Mouse (Mus musculus) intestine, embryonic 16.5 days (tissue): ENCODE data around the gene Klc1. TPM values are rescaled to one million over a fixed set of nuclear protein-coding genes. Genes with fewer than 3 reads are reported as not detected.
A peak's percentile ranks its signal among the peaks of the same experiment; 100 is the strongest.

Experiments used
- ATAC-seq: fragments of 200-750 bp; cut with Nextera tagmentation; 2 replicates; pipeline ENCODE4 v1.8.0; 2017; ENCODE audit warnings: moderate TSS enrichment, moderate library complexity
- H3K27ac ChIP-seq: fragments of 300-500 bp; sonication (generic); 2 replicates; pipeline ENCODE4 v1.5.1; 2014; ENCODE audit warnings: mild to moderate bottlenecking, low read length
- H3K27me3 ChIP-seq: fragments of 300-500 bp; sonication (generic); replicated peaks from 2 replicates; pipeline ENCODE4 v1.6.1; 2014; ENCODE audit warnings: low read length, control low read depth, mixed read lengths; ENCODE audit not compliant: control insufficient read depth, insufficient read depth
- H3K36me3 ChIP-seq: fragments of 300-500 bp; sonication (generic); 2 replicates; pipeline ENCODE4 v1.6.1; 2014; ENCODE audit warnings: low read length, control low read depth; ENCODE audit not compliant: control insufficient read depth, insufficient read depth
- H3K4me1 ChIP-seq: fragments of 300-500 bp; sonication (generic); 2 replicates; pipeline ENCODE4 v1.6.1; 2014; ENCODE audit warnings: low read length, control low read depth, mixed read lengths; ENCODE audit not compliant: control insufficient read depth, insufficient read depth
- H3K4me2 ChIP-seq: fragments of 300-500 bp; sonication (generic); 2 replicates; pipeline ENCODE4 v1.6.1; 2014; ENCODE audit warnings: low read depth, low read length, control low read depth
- H3K4me3 ChIP-seq: fragments of 300-500 bp; sonication (generic); 2 replicates; pipeline ENCODE4 v1.5.1; 2014; ENCODE audit warnings: mild to moderate bottlenecking, low read length
- H3K9ac ChIP-seq: fragments of 300-500 bp; sonication (generic); 2 replicates; pipeline ENCODE4 v1.6.1; 2014; ENCODE audit warnings: low read depth, low read length
- H3K9me3 ChIP-seq: fragments of 300-500 bp; sonication (generic); 2 replicates; pipeline ENCODE4 v1.6.1; 2016; ENCODE audit warnings: low read length, control low read depth; ENCODE audit not compliant: control insufficient read depth
- WGBS: fragments of 180-500 bp; shearing (Covaris S2); extraction: QIAGEN DNeasy Blood & Tissue Kit; methylation state at CpG from one replicate; pipeline ENCODE4 v1.1.7; 2014; 5-methylcytosine and 5-hydroxymethylcytosine counted together
- polyA plus RNA-seq: library from polyadenylated mRNA; unstranded; fragments of >200 nt; fragmentation: Nextera tagmentation; extraction: Ambion mirVana; gene quantifications from 2 replicates; pipeline ENCODE4 v1.2.1, GENCODE M21; 2015

Klc1 gene
- polyA plus RNA-seq, 1 experiment from 2014 or later, result 83.4 TPM

DNA sequence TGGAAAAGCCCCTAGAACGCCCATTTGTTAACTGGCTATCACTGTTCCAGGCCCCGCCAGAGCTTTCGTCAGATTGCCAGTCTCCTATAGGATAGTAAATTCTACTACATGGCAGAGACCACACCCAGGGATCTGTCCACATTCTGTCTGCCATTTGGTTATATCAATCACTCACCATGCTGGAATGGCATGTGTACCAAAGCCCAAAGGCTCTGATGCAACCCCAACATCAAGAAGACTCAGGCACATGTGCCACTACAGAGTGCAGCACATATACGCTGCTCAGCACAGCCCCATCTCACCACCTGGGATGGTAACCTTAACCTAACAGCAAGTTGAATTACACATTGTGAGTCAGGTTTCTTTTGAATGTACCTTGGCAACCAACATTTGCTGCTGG lies 87.3 kb downstream of the Klc1 start:
- no peak overlapping the region for H3K27ac ChIP-seq
- ATAC-seq, result no peak
- H3K27me3 ChIP-seq, result no peaks in the 10 kb centered on the region
- no peak overlapping the region for H3K4me3 ChIP-seq
- H3K4me1 ChIP-seq, result peaks cover 9% of the 10 kb centered on the region; the same call in 1 of the 2 replicates
- no peaks in the 10 kb centered on the region; the same call in 1 of the 2 replicates for H3K36me3 ChIP-seq
- H3K4me2 ChIP-seq, result no peak overlapping the region
- H3K9me3 ChIP-seq, result no peaks in the 10 kb centered on the region
- WGBS, result 92% methylated on average over 4 of the region's 4 CpGs
- no peak overlapping the region for H3K9ac ChIP-seq

- WGBS, result 78% methylated on average over 10 of the region's 10 CpGs
- Histone ChIP-seq H3K4me3 (no peak overlapping the region), H3K27me3 (no peaks in the 10 kb centered on the region), H3K9ac (no peak overlapping the region), H3K4me2 (no peak overlapping the region), H3K9me3 (0 out of 2 replicates have a peak, but pooled peaks cover 3% of the 10 kb centered on the region), H3K27ac (no peak overlapping the region), H3K4me1 (peaks cover 9% of the 10 kb centered on the region; the same call in 1 of the 2 replicates), H3K36me3 (no peaks in the 10 kb centered on the region; the same call in 1 of the 2 replicates)
- ATAC-seq, result no peak
Measured at GRCm38 (mm10) chr12:111846815-111847214, 88.2 kb downstream of the Klc1 start.

- H3K4me1 ChIP-seq, result peaks cover 9% of the 10 kb centered on the region
- peak; percentile 62; the same call in 1 of the 2 replicates for ATAC-seq
- H3K4me3 ChIP-seq, result no peak overlapping the region
- H3K9me3 ChIP-seq, result 0 out of 2 replicates have a peak, but pooled peaks cover 3% of the 10 kb centered on the region
- H3K9ac ChIP-seq, result 0 out of 2 replicates have a peak overlapping the region, but pooled peaks have one; percentile 6
- H3K4me2 ChIP-seq, result no peak overlapping the region
- no peaks in the 10 kb centered on the region for H3K36me3 ChIP-seq
- 64% methylated on average over 9 of the region's 9 CpGs for WGBS
- 0 out of 2 replicates have a peak overlapping the region, but pooled peaks have one; percentile 9 for H3K27ac ChIP-seq
- no peaks in the 10 kb centered on the region for H3K27me3 ChIP-seq
Measured at GRCm38 (mm10) chr12:111848300-111848798, 89.7 kb downstream of the Klc1 start.

DNA sequence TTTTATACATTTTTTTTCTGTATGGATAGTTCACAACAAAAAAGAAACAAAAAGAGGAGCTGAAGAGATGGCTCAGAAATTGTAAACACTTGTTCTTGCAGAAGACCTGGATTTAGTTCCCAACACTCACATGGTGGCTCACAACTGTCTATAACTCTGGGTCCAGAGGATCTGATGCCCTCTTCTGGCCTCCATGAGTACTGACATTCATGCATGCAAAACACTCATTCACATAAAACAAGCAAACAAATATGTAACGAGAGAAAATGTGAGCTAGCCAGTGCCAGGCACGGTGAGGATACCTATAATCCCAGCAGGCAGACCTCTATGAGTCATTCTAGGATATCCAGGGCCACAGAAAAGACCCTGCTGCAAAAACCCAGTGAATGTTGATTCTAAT lies 92.6 kb downstream of the Klc1 start:
- H3K9ac ChIP-seq, result no peak overlapping the region
- no peak overlapping the region for H3K4me2 ChIP-seq
- H3K36me3 ChIP-seq, result no peaks in the 10 kb centered on the region
- WGBS, result 65% methylated on average over 2 of the region's 2 CpGs
- H3K27me3 ChIP-seq, result no peaks in the 10 kb centered on the region
- no peak overlapping the region for H3K4me3 ChIP-seq
- ATAC-seq, result no peak
- peaks cover 9% of the 10 kb centered on the region for H3K4me1 ChIP-seq
- H3K27ac ChIP-seq, result no peak overlapping the region
- H3K9me3 ChIP-seq, result 0 out of 2 replicates have a peak, but pooled peaks cover 3% of the 10 kb centered on the region

- Histone ChIP-seq H3K27me3 (no peaks in the 10 kb centered on the region), H3K36me3 (no peaks in the 10 kb centered on the region), H3K9me3 (0 out of 2 replicates have a peak, but pooled peaks cover 3% of the 10 kb centered on the region), H3K9ac (no peak overlapping the region), H3K4me2 (no peak overlapping the region), H3K4me3 (no peak overlapping the region), H3K27ac (no peak overlapping the region), H3K4me1 (peaks cover 9% of the 10 kb centered on the region)
- 76% methylated on average over 5 of the region's 5 CpGs for WGBS
- no peak for ATAC-seq
Measured at GRCm38 (mm10) chr12:111851745-111852144, 93.1 kb downstream of the Klc1 start.

DNA sequence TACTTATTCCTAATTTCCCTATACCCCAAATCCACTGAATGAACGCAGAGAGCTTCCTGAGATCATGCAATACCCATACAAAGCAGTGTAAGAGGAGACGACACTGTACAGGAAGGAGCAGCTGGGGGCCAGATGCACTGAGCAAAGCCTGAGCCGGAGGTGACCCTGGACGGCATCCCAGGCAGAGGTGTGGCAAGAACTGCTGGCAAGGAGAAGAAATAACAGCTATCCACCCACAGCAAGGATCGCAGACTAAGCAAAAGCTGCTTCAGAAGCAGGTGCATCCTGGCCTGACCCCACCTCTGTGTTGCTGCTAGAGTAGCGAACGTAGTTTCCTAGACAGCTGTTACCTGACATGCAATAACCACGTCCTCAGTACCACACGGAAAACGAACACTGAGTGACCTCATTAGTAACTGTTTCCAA lies 94.4 kb downstream of the Klc1 start:
- Histone ChIP-seq H3K4me2 (no peak overlapping the region), H3K27me3 (no peaks in the 10 kb centered on the region), H3K4me1 (peaks cover 8% of the 10 kb centered on the region), H3K9me3 (0 out of 2 replicates have a peak, but pooled peaks cover 3% of the 10 kb centered on the region), H3K9ac (no peak overlapping the region), H3K4me3 (no peak overlapping the region), H3K27ac (no peak overlapping the region), H3K36me3 (no peaks in the 10 kb centered on the region)
- no peak for ATAC-seq
- 60% methylated on average over 10 of the region's 10 CpGs for WGBS

- H3K27me3 ChIP-seq, result no peaks in the 10 kb centered on the region
- H3K9ac ChIP-seq, result no peak overlapping the region
- H3K4me3 ChIP-seq, result no peak overlapping the region
- no peak for ATAC-seq
- H3K4me2 ChIP-seq, result no peak overlapping the region
- H3K36me3 ChIP-seq, result no peaks in the 10 kb centered on the region
- no peak overlapping the region for H3K27ac ChIP-seq
- H3K4me1 ChIP-seq, result peaks cover 3% of the 10 kb centered on the region
- WGBS, result 62% methylated on average over 4 of the region's 4 CpGs
- H3K9me3 ChIP-seq, result 0 out of 2 replicates have a peak, but pooled peaks cover 3% of the 10 kb centered on the region
Measured at GRCm38 (mm10) chr12:111853546-111853945, 94.9 kb downstream of the Klc1 start.

DNA sequence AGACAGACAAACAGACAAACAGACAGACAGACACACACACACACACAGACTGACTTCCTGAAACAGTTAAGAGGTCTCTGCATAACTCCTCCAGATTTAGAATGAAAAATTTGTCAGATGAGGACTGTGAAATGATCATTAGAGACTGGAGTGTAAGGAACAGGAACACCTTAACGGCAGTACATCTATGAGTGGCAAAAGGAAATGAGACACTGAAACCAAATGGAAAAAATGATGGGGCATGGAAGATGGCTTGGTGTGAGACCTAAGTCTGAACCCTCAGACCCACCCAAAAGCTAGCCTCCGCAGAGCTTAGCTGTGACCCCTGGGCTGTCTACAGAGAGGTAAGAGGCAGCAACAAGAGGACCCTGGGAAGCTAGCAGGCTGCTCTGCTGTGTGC lies 96.8 kb downstream of the Klc1 start:
- WGBS, result 97% methylated on average over 2 of the region's 2 CpGs
- no peak for ATAC-seq

More for the DNA sequence above, 96.8 kb downstream of the Klc1 start:
- Histone ChIP-seq H3K4me3 (no peak overlapping the region), H3K9me3 (0 out of 2 replicates have a peak, but pooled peaks cover 3% of the 10 kb centered on the region), H3K4me2 (no peak overlapping the region), H3K9ac (no peak overlapping the region), H3K27ac (no peak overlapping the region), H3K27me3 (no peaks in the 10 kb centered on the region), H3K4me1 (peaks cover 3% of the 10 kb centered on the region; the same call in 1 of the 2 replicates), H3K36me3 (no peaks in the 10 kb centered on the region)
